Mouse (Mus musculus) c-Kit-positive CD71-negative TER-119-negative erythroid progenitor cells, embryonic 14.5 days (primary cell): Measurements from ENCODE around the gene Cotl1.
A peak's percentile ranks its signal among the peaks of the same experiment; 100 is the strongest.

Source experiments
- DNase-seq: peaks from one replicate; pipeline ENCODE4 v3.0.0-alpha.2; 2013; ENCODE audit warnings: low read depth

Gene Cotl1

DNA sequence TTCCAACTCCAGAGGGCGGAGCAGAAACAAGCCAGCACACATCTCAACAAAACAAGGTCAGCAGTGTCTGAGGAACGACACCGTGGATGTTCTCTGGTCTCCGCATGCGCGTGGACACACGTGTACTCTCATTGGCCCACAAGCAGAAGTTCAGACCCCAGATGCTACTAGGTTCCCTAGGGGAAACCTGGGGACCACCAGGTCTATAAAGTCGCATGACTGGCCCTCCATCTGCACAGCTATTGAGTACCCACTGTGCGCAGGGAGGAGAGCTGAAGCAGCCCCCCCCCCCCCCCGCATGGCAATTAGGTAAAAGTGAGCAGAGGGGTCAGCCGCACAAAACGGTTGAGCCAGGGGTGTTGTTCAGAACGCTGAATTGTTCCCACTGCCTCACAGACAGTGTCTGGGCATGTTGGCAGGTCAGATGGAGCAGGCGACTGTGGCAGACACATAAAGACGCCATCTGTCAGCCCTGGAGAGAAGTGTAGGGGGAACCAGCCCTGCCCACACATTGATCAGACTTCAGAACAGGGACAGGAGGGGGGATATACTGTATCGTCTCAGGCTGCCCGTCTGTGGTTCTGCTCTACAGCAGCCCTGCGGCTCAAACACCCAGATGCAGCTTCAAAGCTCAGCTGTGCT, 54.5 kb downstream of the Cotl1 start:
- no peak for DNase-seq

DNA sequence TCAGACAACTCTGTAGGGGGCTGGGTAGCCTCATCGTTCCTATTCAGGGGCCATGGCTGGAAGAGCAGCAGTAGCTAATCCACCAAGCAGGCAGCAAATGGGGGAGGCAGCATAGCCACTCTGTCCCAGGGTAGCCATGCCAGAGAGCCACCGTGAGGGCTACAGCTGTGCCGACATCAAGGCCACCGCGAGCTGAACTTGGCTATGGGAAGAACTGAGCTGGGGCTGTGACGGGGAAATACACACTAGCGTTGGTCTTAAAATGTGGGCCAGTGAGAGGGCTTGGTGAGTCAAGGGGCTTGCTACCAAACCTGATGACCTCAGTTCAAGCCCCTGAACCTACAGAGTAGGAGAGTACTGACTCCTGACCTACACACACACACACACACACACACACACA, 55.7 kb downstream of the Cotl1 start:
- no peak for DNase-seq

GRCm38 (mm10) chr8:119784141-119784574, 56.2 kb downstream of the Cotl1 start:
- DNase-seq: no peak

GRCm38 (mm10) chr8:119783579-119783978, 56.8 kb downstream of the Cotl1 start:
- DNase-seq: no peak

- DNase-seq: peak; percentile 68
Observed at GRCm38 (mm10) chr8:119782715-119783114, 57.6 kb downstream of the Cotl1 start.

GRCm38 (mm10) chr8:119781086-119781840, 59.1 kb downstream of the Cotl1 start:
- no peak for DNase-seq

DNA sequence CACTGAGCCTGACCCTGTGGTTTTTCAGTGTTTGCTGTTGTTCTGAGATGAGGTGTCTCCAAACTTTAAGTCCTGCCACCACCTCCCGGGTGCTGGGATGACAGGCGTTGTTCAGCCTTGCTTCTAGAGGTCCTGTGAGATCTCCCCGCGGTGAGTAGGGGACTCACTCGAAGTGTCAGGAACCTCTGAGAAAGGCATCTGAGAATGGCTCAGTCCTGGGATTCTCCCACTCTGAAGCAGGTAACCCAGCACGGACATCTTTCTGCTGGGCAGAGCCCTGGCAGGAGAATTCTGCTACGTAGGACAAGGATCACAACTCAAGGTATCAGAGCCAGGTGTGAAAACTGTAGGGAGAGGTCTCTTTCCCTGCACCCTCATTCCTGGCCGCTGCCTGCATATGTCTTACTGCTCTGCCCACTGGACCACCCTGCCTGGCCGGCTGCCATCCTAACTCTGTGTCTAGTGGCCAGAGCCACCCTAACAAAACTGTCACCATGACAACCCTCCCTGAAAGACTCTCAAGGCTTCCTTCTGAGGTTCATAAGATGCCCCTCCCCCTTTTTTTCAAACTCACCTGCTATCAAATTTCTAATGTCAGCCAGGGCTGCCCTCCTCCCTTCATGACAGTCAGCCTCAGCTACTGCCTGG, 59.8 kb downstream of the Cotl1 start:
- no peak for DNase-seq

DNA sequence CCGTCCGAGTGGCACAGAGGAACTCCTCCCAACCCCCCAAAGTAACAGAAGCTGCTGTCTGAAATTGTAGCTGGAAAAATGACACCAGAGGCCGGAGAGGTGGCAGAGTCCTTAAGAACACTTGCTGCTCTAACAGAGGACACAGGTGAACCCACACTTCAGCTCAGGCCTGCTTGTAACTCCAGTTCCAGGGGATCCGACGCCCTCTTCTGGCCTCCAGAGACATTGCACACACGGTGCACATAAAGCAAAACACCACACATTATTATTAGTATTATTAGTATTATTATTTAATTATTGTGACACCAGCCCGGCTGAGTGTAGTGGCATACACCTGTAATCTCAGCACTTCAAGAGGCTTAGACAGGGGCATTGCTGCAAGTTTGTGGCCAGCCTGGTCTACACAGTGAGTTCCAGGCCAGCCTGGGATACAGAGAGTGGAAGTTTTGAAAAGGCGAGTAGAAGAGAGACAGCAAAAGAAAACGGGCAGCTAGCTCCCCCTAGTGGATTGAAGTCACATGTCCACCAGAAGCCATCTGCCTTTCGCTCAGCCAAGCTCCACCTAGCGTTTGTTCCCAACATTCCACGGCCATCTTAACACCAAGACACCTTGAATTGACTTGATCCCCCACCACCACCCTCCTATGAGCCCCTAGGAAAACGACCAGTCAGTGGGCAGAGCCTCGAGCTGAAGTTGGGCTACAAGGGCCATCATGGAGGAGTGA, 61.2 kb downstream of the Cotl1 start:
- DNase-seq: peak; percentile 78

GRCm38 (mm10) chr8:119778263-119778662, 62.1 kb downstream of the Cotl1 start, which contains the start of gene Tldc1:
Gene Tldc1, minus strand, starts transcription at chr8:119778416.
- DNase-seq: peak; percentile 99

- DNase-seq: no peak
Observed at GRCm38 (mm10) chr8:119777765-119778164, 62.6 kb downstream of the Cotl1 start.

GRCm38 (mm10) chr8:119776668-119777245, 63.6 kb downstream of the Cotl1 start:
- DNase-seq: no peak

GRCm38 (mm10) chr8:119765761-119766444, 74.4 kb downstream of the Cotl1 start:
- DNase-seq: no peak

DNA sequence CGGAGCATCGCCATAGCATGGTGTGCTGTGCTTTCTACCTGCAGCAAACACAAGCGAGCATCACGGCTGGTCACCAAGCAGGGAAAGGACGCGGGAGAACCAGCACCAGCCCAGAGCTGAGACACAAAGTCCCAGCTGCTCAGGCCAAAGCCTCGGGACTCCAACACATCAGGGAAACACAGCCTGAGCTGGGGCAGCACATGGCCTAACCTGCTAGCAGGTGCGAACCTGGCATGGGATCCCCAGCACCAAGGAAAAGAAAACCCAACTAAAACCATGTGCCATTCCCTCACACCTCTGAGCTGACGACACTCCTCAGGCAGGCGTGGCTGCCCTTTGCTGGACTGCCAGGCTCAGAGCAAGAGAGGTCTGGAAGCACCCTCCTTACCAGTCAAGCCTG, 75.0 kb downstream of the Cotl1 start:
- DNase-seq: no peak

GRCm38 (mm10) chr8:119762226-119763220, 77.8 kb downstream of the Cotl1 start:
- no peak for DNase-seq

- DNase-seq: no peak
Observed at GRCm38 (mm10) chr8:119761692-119762091, 78.7 kb downstream of the Cotl1 start.
